Mouse (Mus musculus): ENCODE data around the gene Gata2. TPM values are rescaled to one million over a fixed set of nuclear protein-coding genes. Genes with fewer than 3 reads are reported as not detected.

The Gata2 gene
- polyA plus RNA-seq, 1 experiment, result 13.1 TPM

DNA sequence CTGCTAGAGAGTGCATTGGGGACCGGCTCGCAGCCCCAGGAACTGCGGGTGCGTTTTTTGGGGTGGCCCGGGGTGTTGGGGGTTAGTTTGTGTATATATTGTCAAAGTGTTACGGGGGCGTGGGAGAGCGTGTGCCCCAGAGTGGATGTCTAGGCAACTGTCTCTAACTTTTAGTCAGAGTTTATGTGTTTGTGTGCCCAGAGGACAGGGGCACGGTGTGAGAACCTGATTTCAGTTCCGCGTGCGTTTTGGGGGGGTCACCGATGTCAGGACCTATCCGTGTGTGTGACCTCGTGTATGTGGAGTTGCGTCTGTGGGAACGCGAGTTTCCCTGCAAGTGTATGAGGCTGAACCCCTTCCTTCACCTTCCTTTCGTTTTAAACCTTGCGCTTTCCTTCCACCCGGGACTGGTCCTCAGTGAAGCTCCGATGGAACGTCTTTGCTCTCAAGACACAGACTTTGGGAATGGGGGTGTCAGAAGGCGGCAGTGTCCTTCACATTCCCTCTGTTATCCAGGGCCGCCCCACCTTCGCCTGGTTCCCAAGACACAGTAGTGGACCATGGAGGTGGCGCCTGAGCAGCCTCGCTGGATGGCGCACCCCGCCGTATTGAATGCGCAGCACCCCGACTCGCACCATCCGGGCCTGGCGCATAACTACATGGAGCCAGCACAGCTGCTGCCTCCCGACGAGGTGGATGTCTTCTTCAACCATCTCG lies 5.5 kb downstream of the Gata2 start:
- no peak for TF ChIP-seq CTCF (IDR thresholded peaks at IDR 0.05; ENCODE audit: extremely low read depth, insufficient read depth, insufficient read length, insufficient replicate concordance)
- TF ChIP-seq POLR2A (IDR thresholded peaks at IDR 0.05; ENCODE audit: low read depth, low read length), result no peak
- H3K27ac ChIP-seq (ENCODE audit: insufficient read depth, low read length), result no peak overlapping the region
- peak overlapping the region; percentile 40; the same call in 1 of the 2 replicates for H3K4me3 ChIP-seq (ENCODE audit: extremely low read depth, insufficient read depth, insufficient read length)
- H3K4me1 ChIP-seq (ENCODE audit: control insufficient read depth, insufficient read depth, insufficient read length), result peaks cover 3% of the 10 kb centered on the region; the same call in 1 of the 2 replicates
- peaks cover 19% of the 10 kb centered on the region for H3K27me3 ChIP-seq (ENCODE audit: control insufficient read depth, insufficient read depth, low read length)
- no peaks in the 10 kb centered on the region for H3K36me3 ChIP-seq (ENCODE audit: control insufficient read depth, insufficient read depth, low read length)
- DNase-seq (ENCODE audit: low read depth in 1 of 2, low spot score in 2 of 2), result no peak
- WGBS, result 2% methylated on average over 39 of the region's 39 CpGs

DNA sequence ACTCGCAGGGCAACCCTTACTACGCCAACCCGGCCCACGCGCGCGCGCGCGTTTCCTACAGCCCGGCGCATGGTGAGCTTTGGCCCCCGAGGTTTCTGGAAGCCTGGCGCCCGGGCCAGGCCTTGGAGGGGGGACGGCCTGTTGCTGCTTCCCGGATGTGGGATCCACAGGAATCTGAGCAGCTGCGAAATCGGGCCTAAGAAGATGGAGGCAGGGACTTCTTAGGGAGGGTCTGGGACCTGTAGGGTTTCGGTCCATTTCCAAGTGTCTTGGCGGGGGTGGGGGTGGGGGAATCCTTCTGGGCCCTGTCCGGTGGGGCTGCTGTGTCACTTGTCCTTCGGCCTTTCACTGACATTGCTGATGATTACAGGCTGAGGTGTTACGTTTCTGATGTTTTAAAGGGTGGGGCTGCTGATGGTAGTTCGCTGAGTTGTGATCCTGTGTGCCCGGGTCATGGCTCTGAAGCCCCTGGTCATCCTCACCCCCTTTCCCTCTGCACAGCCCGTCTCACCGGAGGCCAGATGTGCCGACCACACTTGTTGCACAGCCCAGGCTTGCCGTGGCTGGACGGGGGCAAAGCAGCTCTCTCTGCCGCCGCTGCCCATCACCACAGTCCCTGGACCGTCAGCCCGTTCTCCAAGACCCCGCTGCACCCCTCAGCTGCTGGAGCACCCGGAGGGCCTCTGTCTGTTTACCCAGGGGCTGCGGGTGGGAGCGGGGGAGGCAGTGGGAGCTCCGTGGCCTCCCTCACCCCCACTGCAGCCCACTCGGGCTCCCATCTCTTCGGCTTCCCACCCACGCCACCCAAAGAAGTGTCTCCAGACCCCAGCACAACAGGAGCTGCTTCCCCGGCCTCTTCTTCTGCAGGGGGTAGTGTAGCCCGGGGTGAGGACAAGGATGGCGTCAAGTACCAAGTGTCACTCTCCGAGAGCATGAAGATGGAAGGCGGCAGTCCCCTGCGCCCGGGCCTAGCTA lies 6.3 kb downstream of the Gata2 start:
- H3K27ac ChIP-seq (ENCODE audit: insufficient read depth, low read length), result no peak overlapping the region
- no peak for DNase-seq (ENCODE audit: low read depth in 1 of 2, low spot score in 2 of 2)
- no peaks in the 10 kb centered on the region for H3K36me3 ChIP-seq (ENCODE audit: control insufficient read depth, insufficient read depth, low read length)
- H3K27me3 ChIP-seq (ENCODE audit: control insufficient read depth, insufficient read depth, low read length), result peaks cover 18% of the 10 kb centered on the region
- H3K4me3 ChIP-seq (ENCODE audit: extremely low read depth, insufficient read depth, insufficient read length), result 0 out of 2 replicates have a peak overlapping the region, but pooled peaks have one; percentile 9
- TF ChIP-seq POLR2A (IDR thresholded peaks at IDR 0.05; ENCODE audit: low read depth, low read length), result no peak
- no peak for TF ChIP-seq CTCF (IDR thresholded peaks at IDR 0.05; ENCODE audit: extremely low read depth, insufficient read depth, insufficient read length, insufficient replicate concordance)
- 32% methylated on average over 50 of the region's 50 CpGs for WGBS
- H3K4me1 ChIP-seq (ENCODE audit: control insufficient read depth, insufficient read depth, insufficient read length), result 0 out of 2 replicates have a peak, but pooled peaks cover 3% of the 10 kb centered on the region

DNA sequence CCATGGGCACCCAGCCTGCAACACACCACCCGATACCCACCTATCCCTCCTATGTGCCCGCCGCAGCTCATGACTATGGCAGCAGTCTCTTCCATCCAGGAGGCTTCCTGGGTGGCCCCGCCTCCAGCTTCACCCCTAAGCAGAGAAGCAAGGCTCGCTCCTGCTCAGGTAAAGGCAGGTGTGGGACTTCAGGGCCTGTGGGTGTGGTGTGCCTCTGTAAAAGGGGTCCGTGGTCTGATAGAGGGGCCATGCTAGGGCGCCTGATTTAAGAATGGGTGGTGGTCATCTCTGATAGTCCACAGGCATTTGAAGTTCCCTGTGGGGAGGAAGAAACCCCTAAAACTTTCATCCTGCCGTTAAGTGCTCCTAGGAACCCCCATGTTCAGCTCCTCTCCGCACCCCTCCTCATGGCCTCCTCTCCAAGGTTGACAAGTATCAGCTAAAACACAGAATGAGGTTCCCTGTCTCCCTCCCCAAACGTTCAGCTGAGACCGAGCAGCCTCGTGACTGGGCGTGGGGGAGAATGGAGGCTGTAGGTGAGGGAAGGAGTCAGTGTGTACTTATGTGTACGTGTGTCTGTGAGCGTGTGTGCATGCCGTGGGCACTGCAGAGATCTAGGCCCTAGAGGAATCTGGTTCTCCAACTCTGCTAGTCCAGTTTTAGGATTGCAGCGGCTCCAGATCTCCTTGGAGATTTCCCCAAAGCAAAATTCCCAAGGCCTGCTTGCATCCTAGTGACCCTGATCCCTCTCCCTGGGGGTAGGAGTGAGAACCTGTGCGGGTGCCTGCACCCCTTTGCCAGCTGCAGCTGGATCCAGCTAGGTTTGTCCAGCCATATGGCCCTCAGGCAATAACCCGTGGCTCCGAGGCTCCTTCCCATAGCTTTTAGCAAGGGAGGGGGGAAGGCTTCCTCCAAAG lies 7.3 kb downstream of the Gata2 start:
- H3K27me3 ChIP-seq (ENCODE audit: control insufficient read depth, insufficient read depth, low read length), result peaks cover 18% of the 10 kb centered on the region
- no peak for TF ChIP-seq POLR2A (IDR thresholded peaks at IDR 0.05; ENCODE audit: low read depth, low read length)
- H3K4me1 ChIP-seq (ENCODE audit: control insufficient read depth, insufficient read depth, insufficient read length), result 0 out of 2 replicates have a peak, but pooled peaks cover 3% of the 10 kb centered on the region
- no peak for DNase-seq (ENCODE audit: low read depth in 1 of 2, low spot score in 2 of 2)
- no peak overlapping the region for H3K4me3 ChIP-seq (ENCODE audit: extremely low read depth, insufficient read depth, insufficient read length)
- 80% methylated on average over 20 of the region's 20 CpGs for WGBS
- H3K27ac ChIP-seq (ENCODE audit: insufficient read depth, low read length), result no peak overlapping the region
- H3K36me3 ChIP-seq (ENCODE audit: control insufficient read depth, insufficient read depth, low read length), result no peaks in the 10 kb centered on the region

GRCm38 (mm10) chr6:88201926-88202700 lies 8.4 kb downstream of the Gata2 start:
- no peak for DNase-seq (ENCODE audit: low read depth in 1 of 2, low spot score in 2 of 2)
- H3K4me1 ChIP-seq (ENCODE audit: control insufficient read depth, insufficient read depth, insufficient read length), result 0 out of 2 replicates have a peak, but pooled peaks cover 3% of the 10 kb centered on the region
- H3K27me3 ChIP-seq (ENCODE audit: control insufficient read depth, insufficient read depth, low read length), result peaks cover 15% of the 10 kb centered on the region
- no peak for TF ChIP-seq POLR2A (IDR thresholded peaks at IDR 0.05; ENCODE audit: low read depth, low read length)
- TF ChIP-seq CTCF (IDR thresholded peaks at IDR 0.05; ENCODE audit: extremely low read depth, insufficient read depth, insufficient read length, insufficient replicate concordance), result no peak
- H3K36me3 ChIP-seq (ENCODE audit: control insufficient read depth, insufficient read depth, low read length), result no peaks in the 10 kb centered on the region
- WGBS, result 39% methylated on average over 15 of the region's 15 CpGs
- H3K4me3 ChIP-seq (ENCODE audit: extremely low read depth, insufficient read depth, insufficient read length), result no peak overlapping the region
- H3K27ac ChIP-seq (ENCODE audit: insufficient read depth, low read length), result no peak overlapping the region

- H3K4me3 ChIP-seq (ENCODE audit: extremely low read depth, insufficient read depth, insufficient read length), result no peak overlapping the region
- peaks cover 15% of the 10 kb centered on the region for H3K27me3 ChIP-seq (ENCODE audit: control insufficient read depth, insufficient read depth, low read length)
- WGBS, result 5% methylated on average over 24 of the region's 24 CpGs
- no peak for DNase-seq (ENCODE audit: low read depth in 1 of 2, low spot score in 2 of 2)
- H3K27ac ChIP-seq (ENCODE audit: insufficient read depth, low read length), result no peak overlapping the region
- 0 out of 2 replicates have a peak, but pooled peaks cover 3% of the 10 kb centered on the region for H3K4me1 ChIP-seq (ENCODE audit: control insufficient read depth, insufficient read depth, insufficient read length)
- no peaks in the 10 kb centered on the region for H3K36me3 ChIP-seq (ENCODE audit: control insufficient read depth, insufficient read depth, low read length)
- TF ChIP-seq POLR2A (IDR thresholded peaks at IDR 0.05; ENCODE audit: low read depth, low read length) (no peak), CTCF (IDR thresholded peaks at IDR 0.05; ENCODE audit: extremely low read depth, insufficient read depth, insufficient read length, insufficient replicate concordance) (no peak)
These were observed 9.4 kb downstream of the Gata2 start for GRCm38 (mm10) chr6:88202921-88203690.

All from spleen, adult 2 months (tissue).